Mouse (Mus musculus): ENCODE results near the gene Jun. TPM values are rescaled to one million over a fixed set of nuclear protein-coding genes. Genes with fewer than 3 reads are reported as not detected.

Gene Jun
- total and polyA plus RNA-seq, 3 experiments = 137 to 233 (median 187) TPM

DNA sequence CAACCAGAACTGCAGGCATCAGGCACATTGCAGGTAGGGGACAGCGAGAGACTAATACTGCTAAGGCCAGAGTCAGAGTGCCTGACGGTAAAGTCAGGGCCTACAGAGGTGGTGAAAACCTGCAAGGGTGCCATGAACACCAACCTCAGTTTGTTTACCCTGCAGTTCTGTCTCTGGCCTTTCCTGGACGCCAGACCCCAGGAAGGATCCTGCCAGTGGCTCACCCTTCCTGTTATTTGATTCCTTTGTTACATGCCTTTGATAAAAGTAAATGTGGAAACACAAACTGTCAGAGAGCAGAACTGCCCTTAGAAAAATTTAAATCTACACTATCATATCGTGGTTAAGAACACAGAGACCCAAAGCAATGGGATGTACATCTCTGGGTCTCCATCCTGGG lies 20.9 kb downstream of the Jun start:
- no peak for DNase-seq

DNA sequence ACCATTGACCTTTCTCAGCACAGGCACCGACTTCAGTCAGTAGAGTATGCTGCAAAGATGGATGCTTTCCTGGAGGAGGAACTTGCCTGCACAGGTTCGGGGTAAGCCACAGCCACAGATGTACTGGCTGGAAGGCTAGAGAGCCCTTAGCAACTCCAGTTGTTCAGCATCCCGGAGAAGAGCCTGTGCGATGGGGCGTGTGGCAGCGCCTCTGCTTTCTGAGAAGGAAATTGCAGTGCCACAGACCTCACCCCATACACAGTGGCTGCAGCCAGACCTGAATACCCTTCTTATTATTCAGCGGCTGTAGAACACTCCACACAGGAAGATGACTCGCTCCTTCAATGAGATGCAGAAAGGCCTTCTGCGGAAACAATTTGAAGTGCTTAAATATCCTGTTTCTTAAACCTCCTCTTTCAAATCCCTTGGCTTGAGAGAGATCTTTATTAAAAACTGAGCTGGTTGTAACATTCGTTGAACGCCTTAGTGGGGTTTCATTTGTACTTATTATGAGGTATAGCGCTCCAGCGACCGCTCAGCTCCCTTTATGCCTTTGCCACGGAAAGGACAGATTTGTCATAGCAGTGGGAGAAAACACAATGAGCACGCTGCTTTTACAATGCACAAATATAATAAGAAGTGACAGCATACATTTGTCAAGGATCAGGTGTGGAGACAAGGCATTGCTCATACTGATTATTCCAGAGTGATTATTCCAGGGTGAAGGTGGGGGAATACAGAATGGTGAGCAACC lies 26.0 kb downstream of the Jun start:
- DNase-seq = no peak

DNA sequence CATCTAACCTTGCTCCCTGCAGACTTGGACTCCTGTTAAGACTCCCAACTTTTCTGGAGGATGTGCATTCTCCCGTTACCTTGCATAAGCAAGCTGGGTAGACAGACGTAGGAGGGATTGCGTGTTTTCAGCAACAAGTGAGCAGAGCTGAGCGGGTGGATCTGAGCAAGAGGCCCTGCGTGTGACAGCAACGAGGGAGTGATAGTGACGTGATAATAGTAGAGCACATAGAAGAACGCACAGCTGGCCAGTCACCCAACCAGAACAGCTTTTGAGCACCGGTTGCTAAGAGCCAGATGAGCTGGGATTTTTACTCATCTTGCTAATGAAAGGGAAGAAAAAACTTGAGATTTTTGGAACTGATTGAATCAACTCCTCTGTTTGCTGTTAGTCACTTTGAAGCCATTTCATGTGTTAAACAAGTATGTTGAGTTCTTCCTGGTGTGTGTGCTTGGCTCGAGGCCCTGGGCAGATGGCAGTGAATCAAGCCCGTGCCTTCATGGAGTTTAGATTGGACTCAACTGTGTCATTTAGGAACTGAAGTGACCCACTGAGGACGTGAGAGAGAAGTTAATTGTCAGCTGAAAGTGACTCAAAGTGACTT lies 28.6 kb downstream of the Jun start:
- no peak for DNase-seq

DNA sequence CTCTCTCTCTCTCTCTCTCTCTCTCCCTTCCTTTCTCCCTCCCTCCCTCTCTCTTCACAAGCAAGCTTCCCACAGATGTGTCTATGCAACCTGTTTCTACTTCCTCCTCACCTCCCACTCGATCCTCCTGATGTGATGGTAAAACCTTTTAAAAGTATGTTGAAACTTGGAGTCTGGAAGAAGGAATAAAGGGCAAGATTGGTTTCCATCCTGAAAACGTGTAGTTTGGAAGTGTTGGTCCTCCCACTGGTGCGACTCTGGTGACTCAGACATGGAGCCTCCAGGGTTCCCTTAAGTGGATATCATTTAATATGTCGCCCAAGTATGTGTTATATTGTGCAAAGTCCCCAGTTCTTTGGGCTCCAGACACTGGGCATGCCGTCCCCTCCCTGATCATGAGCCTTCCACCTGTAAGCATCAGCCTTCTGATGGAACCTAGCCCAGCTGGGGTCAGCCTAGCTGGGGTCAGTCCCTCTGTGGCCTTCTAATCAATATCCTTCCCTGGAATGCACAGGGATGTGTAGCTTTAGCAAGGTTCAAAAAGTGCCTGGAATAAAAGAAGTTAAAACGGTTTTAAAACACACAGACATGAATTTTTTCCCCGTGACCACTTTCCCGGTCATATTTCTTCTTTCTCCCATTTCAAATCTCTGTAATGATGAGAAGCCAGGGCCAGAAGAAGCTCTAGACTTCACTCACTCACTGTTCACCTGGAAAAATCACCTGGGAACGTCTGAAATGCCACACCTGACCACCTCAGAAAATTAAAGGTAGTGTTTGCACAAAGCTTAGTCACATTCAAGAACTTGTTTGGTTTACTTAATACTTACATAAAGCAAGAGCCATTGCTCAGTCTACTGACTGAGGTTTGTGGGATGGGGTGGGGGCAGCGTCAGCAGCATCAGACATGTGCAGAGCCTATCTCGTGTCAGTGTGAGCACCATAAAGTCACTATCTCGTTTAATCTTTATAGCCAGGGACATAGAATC lies 30.1 kb downstream of the Jun start:
- DNase-seq = no peak

DNA sequence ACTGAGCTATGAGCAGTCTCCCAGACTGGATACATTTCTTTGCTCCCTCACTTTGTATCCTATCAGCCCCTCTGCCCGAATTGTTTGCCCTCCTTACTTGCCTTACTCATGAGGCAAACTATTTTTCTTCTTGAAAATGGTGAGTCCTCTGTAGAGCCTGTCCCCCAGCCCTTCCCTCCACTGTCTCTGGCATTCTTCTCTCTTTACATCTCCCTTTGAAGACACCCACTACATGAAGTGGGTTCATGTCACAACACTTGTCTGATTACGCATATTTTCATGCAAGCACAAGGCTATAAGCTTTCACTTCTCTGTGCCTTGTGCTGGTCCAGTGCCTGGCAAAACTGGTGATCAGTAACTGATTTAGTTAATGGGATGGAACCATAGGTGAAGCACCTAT lies 31.8 kb downstream of the Jun start:
- DNase-seq = no peak

DNA sequence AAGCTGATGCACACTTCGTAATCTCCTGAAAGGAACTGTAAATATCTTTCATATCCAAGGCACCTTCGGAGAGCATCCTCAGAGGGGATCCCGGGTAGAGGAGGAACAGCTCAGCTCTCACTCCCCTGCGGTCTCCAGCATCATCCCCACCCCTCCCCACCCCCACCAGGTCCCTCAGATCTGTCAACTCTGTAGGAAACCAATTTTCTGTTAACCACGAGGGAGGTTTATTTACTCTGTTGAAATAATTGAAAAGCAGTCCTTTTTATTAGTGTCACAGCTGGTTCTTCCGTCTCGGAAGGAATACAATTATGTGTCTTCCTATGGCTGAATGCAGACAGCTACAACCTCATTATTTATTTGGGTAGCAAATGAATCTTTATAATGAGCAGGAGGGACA lies 33.8 kb downstream of the Jun start:
- DNase-seq = no peak

DNA sequence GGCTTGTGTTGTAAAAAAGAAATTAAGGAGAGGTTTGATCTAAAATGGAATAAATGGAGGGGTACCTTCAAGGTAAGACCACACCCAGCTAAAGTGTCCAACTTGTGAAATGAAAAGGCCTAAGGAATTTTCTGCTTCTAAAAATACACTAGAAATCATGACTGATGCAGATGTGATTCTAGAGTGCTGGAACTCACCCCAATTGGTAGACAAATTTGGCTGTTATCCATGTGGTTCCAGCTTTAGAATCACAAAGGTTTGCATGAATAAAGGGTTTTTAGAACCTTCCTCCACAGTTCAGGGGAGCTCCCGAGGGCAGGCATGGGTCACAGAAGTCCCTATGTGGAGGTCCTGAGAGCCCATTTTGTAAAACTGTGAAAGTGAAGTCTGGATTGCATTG lies 39.3 kb downstream of the Jun start:
- DNase-seq = no peak

DNA sequence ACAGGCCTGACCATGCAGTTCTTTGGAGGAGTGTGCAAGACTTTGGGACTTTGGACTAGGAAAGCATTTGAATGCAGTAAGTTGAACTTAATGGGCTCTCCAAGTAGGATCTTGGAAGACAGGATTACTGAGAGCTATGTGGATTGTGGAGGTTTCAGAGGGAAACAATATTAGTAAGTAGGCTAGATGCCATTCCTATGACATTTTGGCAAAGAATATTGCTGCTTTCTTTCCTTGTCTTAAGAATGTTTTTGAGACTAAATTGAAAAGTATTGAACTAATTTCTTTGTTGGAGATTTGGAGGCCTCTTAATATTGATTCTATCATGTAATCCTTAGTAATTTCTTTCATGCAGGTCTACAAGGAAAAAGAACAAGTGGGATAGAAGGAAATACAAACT lies 39.8 kb downstream of the Jun start:
- DNase-seq = no peak

DNA sequence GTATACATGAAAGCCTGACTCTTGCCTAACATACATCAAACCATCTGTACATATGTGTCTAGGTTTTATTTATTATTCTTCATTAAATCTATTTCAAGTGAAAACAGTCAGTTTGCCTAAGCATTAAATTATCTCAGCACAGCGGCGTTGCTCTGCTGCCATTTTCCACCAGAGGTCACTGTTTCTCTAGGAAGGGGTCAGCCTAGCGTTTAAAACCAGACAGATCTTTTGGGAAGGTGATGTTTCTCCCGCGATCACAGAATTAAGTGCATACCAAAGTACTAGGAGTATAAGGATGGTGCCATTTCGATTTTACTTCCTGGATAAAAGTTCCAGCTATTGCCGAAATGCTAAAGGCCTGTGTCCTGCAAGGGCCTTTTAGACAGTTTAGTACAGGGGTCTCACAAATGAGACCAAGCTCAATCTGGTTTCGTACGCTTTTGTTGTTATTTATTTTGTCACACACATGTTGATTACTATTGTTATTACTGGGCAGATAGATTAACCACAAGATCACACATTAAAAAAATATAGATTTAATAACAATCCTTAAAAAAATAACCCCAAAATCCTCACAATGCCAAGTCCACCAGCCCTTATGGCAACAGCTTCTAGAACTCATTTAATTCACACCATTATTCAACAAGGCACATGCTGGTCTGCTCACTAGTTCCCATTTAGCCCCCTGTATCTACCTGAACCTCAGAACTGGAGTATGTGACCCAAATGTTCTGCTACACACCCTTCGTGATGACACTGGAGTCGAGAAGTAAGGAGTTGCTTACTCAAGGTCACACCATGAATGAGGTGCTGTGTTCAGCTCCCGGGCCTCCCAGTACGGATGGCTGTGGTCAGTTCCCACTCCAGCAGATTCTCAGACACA lies 43.6 kb downstream of the Jun start:
- peak; percentile 81 for DNase-seq

DNA sequence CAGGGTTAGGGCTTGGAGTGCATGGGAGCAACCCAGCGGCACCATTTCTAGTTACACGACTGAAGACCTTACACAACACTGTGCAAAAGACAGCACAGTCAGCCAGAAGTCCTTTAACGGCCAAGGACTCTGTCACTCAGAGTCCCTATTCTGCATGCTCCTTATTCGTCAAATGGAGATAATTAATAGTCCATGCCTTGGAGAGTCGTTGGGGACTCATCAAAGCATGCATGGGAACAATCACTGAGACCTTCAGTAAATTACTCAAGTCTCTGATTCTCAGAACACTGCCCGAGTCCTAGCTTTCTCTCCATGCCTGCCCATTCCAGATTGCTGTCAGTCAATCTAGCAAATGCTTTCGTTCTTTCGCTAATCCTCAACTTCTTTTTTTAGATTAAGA lies 44.3 kb downstream of the Jun start:
- DNase-seq = peak; percentile 46

DNA sequence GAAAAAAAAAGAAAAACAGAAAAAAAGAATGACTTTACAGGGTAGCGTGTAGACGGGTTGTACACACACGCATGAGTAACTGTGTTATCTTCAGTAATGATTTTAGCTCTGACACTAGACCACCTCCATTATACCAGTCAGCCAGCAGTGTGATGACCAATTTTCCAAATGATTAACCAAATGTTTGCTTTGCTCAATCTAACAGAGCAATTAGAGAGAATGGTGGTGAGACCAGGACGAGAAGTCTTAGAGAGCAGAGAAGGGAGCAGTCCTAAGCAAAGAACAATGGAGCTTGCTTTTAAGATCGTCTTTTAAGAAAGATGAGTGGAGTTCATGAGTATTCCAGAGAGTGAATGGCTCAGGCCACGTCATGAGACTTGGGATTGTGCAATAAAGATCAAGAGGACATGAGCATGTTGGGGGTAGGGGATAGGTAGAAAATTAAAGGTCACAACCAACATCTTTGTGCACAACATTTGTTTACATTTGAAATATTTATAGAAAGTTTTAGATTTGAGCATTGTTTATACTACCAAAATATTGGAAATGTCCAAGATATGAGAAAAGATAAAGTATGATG lies 46.7 kb downstream of the Jun start:
- no peak for DNase-seq

DNA sequence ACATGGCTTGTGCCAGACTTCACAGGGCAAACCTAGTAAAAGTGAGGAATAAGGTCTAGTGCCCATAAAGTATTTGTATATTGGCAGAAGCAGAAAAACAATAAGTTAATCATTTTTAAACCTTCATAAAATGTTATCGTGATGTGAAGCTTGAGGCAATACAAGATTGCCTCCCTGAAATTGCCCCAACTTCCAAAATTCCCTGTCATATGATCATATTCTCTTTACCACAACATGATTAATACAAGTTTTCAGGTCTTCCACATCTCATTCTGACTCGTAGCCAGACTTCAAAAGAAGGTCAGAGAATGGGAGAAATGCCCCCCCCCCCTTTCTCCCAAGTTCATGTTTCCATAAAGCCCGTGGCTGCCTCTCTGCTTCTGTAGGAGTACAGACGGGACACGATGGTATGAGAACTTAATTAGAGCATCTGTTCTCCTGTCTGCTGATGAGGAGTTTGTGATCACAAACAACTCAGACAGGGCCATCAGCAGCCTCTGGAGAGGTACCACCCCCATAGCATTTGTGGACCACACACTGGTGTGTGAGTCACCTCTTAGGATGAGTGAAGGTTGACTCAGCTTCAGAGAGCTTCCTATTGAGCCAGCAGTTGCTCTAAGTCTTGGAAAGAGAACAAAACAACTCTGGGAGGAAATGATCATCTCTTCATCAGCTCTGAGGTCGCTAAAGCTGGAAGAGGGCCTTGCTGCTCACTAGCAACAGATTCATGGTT lies 50.8 kb downstream of the Jun start:
- peak; percentile 66 for DNase-seq

DNA sequence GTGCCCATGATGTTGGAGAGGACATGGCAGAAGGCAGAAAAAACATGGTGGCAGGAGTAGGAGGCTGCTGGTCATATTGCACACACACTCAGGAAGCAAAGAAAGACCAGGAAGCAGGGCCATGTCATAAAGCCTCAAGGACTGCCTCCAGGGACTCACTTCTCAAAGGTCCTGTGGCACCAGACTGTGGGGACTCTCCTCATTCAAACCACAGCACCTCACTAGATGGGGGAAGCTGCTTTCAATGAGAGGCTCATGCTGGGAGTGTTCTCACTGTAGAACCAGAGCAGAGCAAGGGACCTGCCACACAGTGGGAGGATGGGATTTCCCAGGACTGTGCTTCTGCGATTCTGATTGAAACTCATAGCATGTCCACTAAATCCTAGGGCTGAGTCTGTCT lies 51.9 kb downstream of the Jun start:
- DNase-seq = no peak

DNA sequence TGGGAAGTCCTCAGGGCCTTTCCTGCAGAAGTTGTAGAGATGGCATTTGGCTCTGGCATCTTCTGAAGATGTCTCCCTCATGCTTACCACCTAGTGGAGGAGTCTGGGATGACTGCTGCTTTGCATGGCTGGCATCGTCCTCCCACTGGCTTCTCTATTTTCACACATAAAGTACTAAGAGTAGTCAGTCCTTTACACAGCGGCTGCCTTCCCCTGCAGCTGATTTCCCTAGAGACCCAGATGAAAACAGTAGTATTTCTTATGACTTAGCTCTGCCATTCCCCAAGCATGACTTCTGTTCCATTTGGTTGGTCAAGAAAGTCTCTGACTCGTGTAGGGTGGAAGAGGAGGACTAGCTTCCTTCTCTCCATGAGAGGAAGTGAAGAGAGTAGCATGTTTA lies 52.8 kb downstream of the Jun start:
- DNase-seq = no peak

Other genes with a start within 250 kb of the Jun start
- not detected for gene Eqtn, start 123.4 kb downstream of the Jun start, total RNA-seq (2021)
- gene Eqtn, start 123.4 kb downstream of the Jun start, polyA plus RNA-seq (2012; rRNA removed) = 0.11 TPM in 1 of 2 replicates, not detected in the other
- gene Mysm1, start 73.1 kb downstream of the Jun start, total RNA-seq (2021) = 10 to 100 TPM; 19.9 to 25.2 TPM
- 0.98 and 1.0 TPM in 2 replicates for gene Mysm1, start 73.1 kb downstream of the Jun start, polyA plus RNA-seq (2012; rRNA removed)